Mouse (Mus musculus) heart, embryonic 12.5 days (tissue): Measurements from ENCODE around the gene Bcar3. TPM values are rescaled to one million over a fixed set of nuclear protein-coding genes. Genes with fewer than 3 reads are reported as not detected.

ENCODE experiments used
- ATAC-seq: fragments of 200-750 bp; cut with Nextera tagmentation; 2 replicates; pipeline ENCODE4 v1.8.0; 2017; ENCODE audit warnings: moderate TSS enrichment, moderate library complexity; ENCODE audit not compliant: insufficient number of reproducible peaks, low FRiP score
- H3K27ac ChIP-seq: fragments of 300-500 bp; sonication (generic); 2 replicates; pipeline ENCODE4 v1.5.1; 2016; ENCODE audit warnings: mild to moderate bottlenecking, moderate library complexity; ENCODE audit not compliant: poor library complexity, severe bottlenecking
- H3K27me3 ChIP-seq: fragments of 300-500 bp; sonication (generic); replicated peaks from 2 replicates; pipeline ENCODE4 v1.6.1; 2016; ENCODE audit warnings: mild to moderate bottlenecking, moderate library complexity
- H3K36me3 ChIP-seq: fragments of 300-500 bp; sonication (generic); 2 replicates; pipeline ENCODE4 v1.6.1; 2016; ENCODE audit warnings: mild to moderate bottlenecking, moderate library complexity
- H3K4me1 ChIP-seq: fragments of 300-500 bp; sonication (generic); replicated peaks from 2 replicates; pipeline ENCODE4 v1.6.1; 2016; ENCODE audit warnings: mild to moderate bottlenecking
- H3K4me2 ChIP-seq: fragments of 300-500 bp; sonication (generic); 2 replicates; pipeline ENCODE4 v1.6.1; 2016; ENCODE audit warnings: mild to moderate bottlenecking, moderate library complexity
- H3K4me3 ChIP-seq: fragments of 300-500 bp; sonication (generic); 2 replicates; pipeline ENCODE4 v1.5.1; 2016; ENCODE audit warnings: mild to moderate bottlenecking
- H3K9ac ChIP-seq: fragments of 300-500 bp; sonication (generic); 2 replicates; pipeline ENCODE4 v1.6.1; 2016; ENCODE audit warnings: mild to moderate bottlenecking, moderate library complexity
- H3K9me3 ChIP-seq: fragments of 300-500 bp; sonication (generic); replicated peaks from 2 replicates; pipeline ENCODE4 v1.6.1; 2016; ENCODE audit warnings: mild to moderate bottlenecking, moderate library complexity
- WGBS: fragments of 180-500 bp; shearing (Covaris S2); methylation state at CpG from one replicate; pipeline ENCODE4 v1.1.7; 2016; 5-methylcytosine and 5-hydroxymethylcytosine counted together
- polyA plus RNA-seq: library from polyadenylated mRNA; unstranded; fragments of >200 nt; fragmentation: Nextera tagmentation; extraction: Ambion mirVana; gene quantifications from 2 replicates; pipeline ENCODE4 v1.2.1, GENCODE M21; 2016

The Bcar3 gene
- polyA plus RNA-seq, 1 experiment from 2014 or later: 7.3 TPM

DNA sequence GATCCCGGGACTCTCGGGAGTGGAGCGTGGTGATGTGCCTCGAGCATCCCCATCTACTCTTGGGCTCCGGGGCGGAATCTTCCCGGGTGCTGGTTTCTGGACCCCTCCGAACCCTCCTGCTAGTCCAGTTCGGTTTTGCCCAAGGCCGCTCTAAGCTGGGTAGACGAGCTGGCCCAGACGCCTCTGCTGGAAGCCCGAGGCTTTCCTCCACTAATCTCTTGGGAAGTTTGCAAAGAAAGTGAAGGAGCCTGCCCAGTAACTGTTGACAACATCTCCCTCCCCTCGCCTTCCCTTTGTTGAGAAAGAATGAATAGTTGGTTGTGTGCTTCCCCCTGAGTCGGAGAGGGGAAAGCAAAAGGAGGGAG lies 126.5 kb downstream of the Bcar3 start:
- ATAC-seq: 0 out of 2 replicates have a peak, but pooled peaks have one; percentile 18
- under 1% methylated on average over 15 of the region's 15 CpGs for WGBS

DNA sequence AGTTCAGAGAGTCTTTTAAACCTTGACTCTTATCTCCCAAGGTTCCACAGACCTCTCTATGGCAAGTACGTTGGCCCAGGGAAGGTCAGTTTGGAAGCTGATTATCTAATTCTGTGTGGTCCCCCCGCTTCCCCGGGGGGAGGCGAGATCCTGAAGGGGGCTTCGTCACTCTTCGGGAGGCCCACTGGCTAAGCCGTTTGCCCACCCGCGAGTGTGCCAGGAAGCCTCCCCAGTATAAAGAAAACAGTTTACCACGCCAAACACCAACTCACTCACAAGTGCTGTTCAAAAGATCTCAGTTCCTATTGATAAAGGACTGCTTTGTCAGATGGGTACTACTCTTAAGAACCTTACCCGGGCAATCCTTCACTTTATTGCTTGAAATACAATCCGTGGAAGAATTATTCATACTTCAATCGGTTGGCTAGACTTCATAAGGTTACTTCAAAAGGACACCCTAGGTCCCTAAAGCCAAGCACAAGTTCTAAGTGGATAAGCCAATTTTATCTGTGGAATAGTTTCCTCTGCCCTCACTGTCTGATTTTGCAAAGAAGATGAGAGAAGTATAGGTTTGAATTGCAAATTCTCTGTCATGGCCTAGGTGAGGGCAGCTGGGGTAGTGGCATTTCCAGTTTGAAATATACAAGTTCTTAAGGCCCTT lies 127.2 kb downstream of the Bcar3 start:
- Histone ChIP-seq H3K27me3 (peaks cover 20% of the 10 kb centered on the region), H3K4me2 (peak overlapping the region; percentile 94), H3K4me3 (peak overlapping the region; percentile 65), H3K4me1 (peaks cover 21% of the 10 kb centered on the region), H3K36me3 (no peaks in the 10 kb centered on the region), H3K9me3 (no peaks in the 10 kb centered on the region), H3K27ac (no peak overlapping the region), H3K9ac (no peak overlapping the region)
- ATAC-seq: no peak
- WGBS: 17% methylated on average over 13 of the region's 13 CpGs

More for the DNA sequence above, 126.5 kb downstream of the Bcar3 start:
- H3K4me3 ChIP-seq: peak overlapping the region; percentile 65
- peak overlapping the region; percentile 94 for H3K4me2 ChIP-seq
- peaks cover 20% of the 10 kb centered on the region for H3K27me3 ChIP-seq
- peaks cover 21% of the 10 kb centered on the region for H3K4me1 ChIP-seq
- H3K36me3 ChIP-seq: no peaks in the 10 kb centered on the region
- no peak overlapping the region for H3K27ac ChIP-seq
- no peaks in the 10 kb centered on the region for H3K9me3 ChIP-seq
- peak overlapping the region; percentile 78 for H3K9ac ChIP-seq

DNA sequence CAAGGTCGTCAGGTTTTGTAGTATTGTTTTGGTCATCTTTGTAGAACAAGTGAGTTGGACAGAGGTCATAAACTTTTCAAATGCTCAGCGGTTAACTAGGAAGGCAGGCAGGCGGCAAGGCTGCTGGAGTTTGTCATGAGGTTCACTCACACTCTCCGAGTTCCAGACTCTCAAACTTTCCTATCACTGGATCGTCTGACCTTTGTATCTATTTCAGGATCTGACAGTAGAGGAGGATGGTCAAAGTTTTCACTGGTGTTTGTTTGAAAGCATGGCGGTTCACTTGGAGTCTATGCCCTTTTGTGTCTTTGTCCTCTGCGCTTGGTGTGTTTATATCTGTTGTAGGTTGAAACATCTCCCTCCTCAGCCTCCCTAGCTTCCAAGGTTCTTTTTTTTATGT lies 127.9 kb downstream of the Bcar3 start:
- peaks cover 21% of the 10 kb centered on the region for H3K4me1 ChIP-seq
- ATAC-seq: no peak
- H3K9ac ChIP-seq: no peak overlapping the region
- H3K4me3 ChIP-seq: peak overlapping the region; percentile 65; the same call in 1 of the 2 replicates
- H3K4me2 ChIP-seq: peak overlapping the region; percentile 94
- H3K27me3 ChIP-seq: peaks cover 25% of the 10 kb centered on the region
- H3K36me3 ChIP-seq: no peaks in the 10 kb centered on the region
- H3K9me3 ChIP-seq: no peaks in the 10 kb centered on the region
- no peak overlapping the region for H3K27ac ChIP-seq
- 28% methylated on average over 7 of the region's 7 CpGs for WGBS

DNA sequence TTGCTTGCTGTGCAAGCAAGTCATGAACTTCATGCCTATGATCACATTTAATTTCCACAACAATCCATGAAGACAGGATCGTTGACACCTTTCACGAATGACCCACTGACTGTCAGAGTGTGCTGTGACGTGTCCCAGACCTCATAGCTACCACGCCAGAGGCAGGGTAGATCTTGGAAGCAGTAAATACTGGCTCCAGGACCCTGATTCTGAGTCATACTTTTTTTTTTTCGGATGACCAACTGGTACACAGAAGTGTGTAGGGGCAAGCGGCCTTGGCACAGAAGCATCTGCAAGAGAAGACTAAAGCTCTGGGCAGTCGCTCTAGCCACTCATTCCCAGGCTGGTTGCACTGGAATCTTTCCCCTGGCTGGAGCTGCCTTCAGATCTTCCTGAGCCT lies 128.3 kb downstream of the Bcar3 start:
- Histone ChIP-seq H3K9me3 (no peaks in the 10 kb centered on the region), H3K4me3 (no peak overlapping the region), H3K4me1 (peaks cover 21% of the 10 kb centered on the region), H3K4me2 (peak overlapping the region; percentile 94), H3K36me3 (no peaks in the 10 kb centered on the region), H3K9ac (no peak overlapping the region), H3K27me3 (peaks cover 26% of the 10 kb centered on the region), H3K27ac (no peak overlapping the region)
- no peak for ATAC-seq
- WGBS: 30% methylated on average over 7 of the region's 7 CpGs

DNA sequence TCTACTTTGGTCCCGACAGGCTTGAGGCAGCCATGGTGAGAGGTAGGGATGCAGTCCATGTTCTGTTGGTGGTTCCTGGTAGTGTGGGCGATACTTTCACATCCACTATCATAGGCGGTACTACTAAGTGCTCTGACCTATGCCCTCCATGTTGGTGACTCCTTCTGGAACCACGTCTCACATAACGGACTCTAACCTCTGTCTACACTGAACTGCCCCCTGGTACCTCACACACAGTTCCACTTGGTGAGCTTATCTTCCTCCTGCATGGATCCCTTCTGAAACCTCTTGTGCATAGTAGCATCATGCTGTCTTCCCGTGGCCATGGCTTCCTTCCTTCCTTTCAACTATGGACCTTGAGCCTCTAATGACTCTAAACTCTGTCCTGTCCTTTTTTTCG lies 129.7 kb downstream of the Bcar3 start:
- Histone ChIP-seq H3K9me3 (no peaks in the 10 kb centered on the region), H3K27me3 (peaks cover 16% of the 10 kb centered on the region), H3K4me3 (no peak overlapping the region), H3K36me3 (no peaks in the 10 kb centered on the region), H3K4me1 (peaks cover 31% of the 10 kb centered on the region), H3K27ac (no peak overlapping the region), H3K9ac (no peak overlapping the region), H3K4me2 (no peak overlapping the region)
- no peak for ATAC-seq
- WGBS: 79% methylated on average over 7 of the region's 7 CpGs

DNA sequence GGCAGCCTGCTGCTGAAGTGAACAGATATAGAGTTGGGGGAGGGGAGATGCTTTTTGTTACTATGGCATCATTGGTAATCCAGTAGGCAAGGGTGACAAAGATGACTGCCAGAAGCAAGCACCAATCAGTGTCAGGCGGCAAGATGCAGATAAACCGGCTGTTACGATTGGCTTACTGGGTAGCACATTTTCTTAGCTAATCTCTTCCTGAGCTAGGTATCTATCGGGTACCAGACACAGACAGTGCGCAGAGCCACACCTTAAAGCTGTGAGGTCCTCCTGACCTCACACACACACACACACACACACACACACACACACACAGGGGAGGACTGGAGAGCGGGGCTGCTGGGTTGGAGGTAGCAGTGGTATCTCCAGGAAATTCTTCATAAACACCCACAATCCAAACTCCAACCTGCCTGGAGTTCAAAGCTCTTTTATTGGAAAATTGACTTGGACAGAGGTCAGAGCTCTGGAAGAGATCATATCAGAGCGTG lies 134.4 kb downstream of the Bcar3 start:
- ATAC-seq: no peak
- no peak overlapping the region for H3K4me3 ChIP-seq
- 30% methylated on average over 7 of the region's 7 CpGs for WGBS
- H3K9ac ChIP-seq: no peak overlapping the region
- H3K36me3 ChIP-seq: no peaks in the 10 kb centered on the region
- peaks cover 6% of the 10 kb centered on the region; the same call in 1 of the 2 replicates for H3K27me3 ChIP-seq
- H3K4me1 ChIP-seq: peaks cover 34% of the 10 kb centered on the region
- H3K27ac ChIP-seq: no peak overlapping the region
- peak overlapping the region; percentile 27; the same call in 1 of the 2 replicates for H3K4me2 ChIP-seq
- no peaks in the 10 kb centered on the region for H3K9me3 ChIP-seq

DNA sequence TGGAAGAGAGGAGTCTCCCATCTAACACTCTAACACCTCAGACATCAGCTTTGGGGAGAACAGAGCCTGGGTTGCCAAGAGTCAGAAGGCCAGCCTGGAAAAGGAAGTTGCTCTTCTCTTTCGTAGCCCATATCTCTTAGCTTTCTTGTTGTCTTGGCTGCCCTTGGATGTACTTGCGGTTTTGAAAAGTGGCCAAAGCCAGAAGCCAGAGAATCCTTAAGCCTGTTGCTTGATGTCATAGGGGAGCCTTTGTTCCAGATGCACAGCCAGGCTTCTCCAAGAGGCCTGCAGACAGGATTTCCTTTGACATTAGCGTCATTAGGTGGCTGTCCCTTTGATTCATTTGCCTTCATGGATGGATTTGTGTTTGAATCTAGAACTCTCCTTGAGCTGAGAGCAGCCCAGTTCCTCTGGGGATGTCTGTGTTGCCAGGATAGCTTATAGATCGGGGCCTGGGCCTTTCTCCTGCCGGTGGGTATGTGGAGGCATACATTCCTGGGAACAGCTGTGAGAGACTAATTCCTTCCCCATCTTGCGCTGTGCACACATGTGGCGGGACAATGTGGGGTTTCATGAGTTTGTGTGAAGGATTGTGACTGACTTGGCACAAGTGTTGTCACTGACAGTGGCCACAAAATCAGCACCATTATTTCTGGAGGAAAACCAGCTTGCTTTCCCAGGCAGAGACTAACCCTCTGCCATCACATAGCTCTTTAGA lies 137.0 kb downstream of the Bcar3 start:
- WGBS: 58% methylated on average over 7 of the region's 7 CpGs
- no peak overlapping the region for H3K9ac ChIP-seq
- peaks cover 37% of the 10 kb centered on the region for H3K4me1 ChIP-seq
- H3K27ac ChIP-seq: no peak overlapping the region; the same call in 1 of the 2 replicates
- H3K4me2 ChIP-seq: no peak overlapping the region
- H3K4me3 ChIP-seq: no peak overlapping the region
- no peaks in the 10 kb centered on the region for H3K9me3 ChIP-seq
- H3K27me3 ChIP-seq: peaks cover 6% of the 10 kb centered on the region; the same call in 1 of the 2 replicates
- H3K36me3 ChIP-seq: no peaks in the 10 kb centered on the region
- ATAC-seq: no peak

DNA sequence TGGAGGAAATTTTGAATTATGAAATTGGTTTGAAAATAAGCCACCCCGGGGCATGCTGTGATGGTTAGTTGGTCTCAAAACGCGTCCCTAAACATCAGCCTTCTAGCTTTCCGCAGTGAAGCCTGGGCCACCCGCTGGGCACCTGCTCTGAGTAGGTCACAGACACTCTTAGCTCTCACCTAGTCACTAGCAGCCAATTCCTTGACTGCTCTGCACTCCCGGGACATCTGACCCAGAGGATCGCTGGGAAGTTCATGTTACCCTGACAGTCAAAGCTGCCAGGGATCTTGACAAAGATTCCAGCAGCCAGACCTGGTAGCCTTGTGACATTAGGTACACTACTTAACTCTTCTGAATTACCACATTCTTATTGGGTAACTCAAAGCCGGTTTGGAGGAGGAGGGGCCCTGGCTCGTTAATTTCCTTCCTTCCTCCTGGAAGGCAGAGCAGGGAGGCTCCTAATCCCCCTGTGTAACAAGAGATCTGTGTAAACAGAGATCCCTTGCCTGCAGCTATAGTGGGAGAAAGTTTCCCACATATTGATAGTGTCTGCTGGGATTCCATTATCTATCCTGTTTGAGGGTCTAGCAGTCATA lies 139.0 kb downstream of the Bcar3 start:
- no peak for ATAC-seq
- peaks cover 34% of the 10 kb centered on the region for H3K4me1 ChIP-seq
- 0 out of 2 replicates have a peak, but pooled peaks cover 5% of the 10 kb centered on the region for H3K27me3 ChIP-seq
- H3K9me3 ChIP-seq: no peaks in the 10 kb centered on the region
- H3K4me2 ChIP-seq: no peak overlapping the region
- H3K27ac ChIP-seq: no peak overlapping the region
- H3K36me3 ChIP-seq: no peaks in the 10 kb centered on the region
- WGBS: 26% methylated on average over 9 of the region's 9 CpGs
- no peak overlapping the region for H3K9ac ChIP-seq
- no peak overlapping the region for H3K4me3 ChIP-seq

DNA sequence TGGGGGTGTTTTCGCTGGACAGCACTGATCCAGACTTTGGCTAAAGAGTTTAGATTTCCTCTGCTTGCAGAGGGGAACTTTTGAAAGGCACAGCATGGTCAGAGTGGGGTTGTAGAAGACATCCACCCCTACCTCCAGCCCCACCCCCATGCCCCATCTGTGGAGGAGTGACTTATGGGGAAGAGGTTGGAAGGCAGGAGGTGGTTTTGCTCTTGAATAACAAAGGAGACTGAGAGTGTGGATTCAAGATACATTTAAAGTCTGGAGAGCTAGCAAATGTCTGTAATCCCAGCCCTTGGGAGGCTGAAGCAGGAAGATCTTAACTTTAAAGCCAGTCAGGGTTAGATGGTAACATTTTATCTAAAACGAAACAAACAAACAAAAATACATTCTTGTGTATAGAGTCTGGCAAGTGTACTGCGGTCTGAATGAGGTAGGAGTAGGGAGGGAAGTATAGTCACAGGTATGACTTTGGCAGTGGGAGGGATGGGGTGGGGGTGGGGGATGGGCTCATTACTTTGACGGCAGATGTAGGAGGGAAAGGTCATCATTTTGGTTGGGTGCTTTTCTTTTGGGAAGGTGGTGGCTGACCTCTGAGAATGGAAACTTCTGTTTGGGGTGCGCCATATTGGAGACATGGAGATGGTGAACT lies 140.2 kb downstream of the Bcar3 start:
- no peak overlapping the region for H3K9ac ChIP-seq
- H3K9me3 ChIP-seq: no peaks in the 10 kb centered on the region
- no peak overlapping the region for H3K27ac ChIP-seq
- no peak overlapping the region for H3K4me2 ChIP-seq
- 0 out of 2 replicates have a peak, but pooled peaks cover 7% of the 10 kb centered on the region for H3K27me3 ChIP-seq
- WGBS: 78% methylated on average over 5 of the region's 5 CpGs
- no peak for ATAC-seq
- no peaks in the 10 kb centered on the region for H3K36me3 ChIP-seq
- H3K4me1 ChIP-seq: peaks cover 27% of the 10 kb centered on the region
- H3K4me3 ChIP-seq: no peak overlapping the region

DNA sequence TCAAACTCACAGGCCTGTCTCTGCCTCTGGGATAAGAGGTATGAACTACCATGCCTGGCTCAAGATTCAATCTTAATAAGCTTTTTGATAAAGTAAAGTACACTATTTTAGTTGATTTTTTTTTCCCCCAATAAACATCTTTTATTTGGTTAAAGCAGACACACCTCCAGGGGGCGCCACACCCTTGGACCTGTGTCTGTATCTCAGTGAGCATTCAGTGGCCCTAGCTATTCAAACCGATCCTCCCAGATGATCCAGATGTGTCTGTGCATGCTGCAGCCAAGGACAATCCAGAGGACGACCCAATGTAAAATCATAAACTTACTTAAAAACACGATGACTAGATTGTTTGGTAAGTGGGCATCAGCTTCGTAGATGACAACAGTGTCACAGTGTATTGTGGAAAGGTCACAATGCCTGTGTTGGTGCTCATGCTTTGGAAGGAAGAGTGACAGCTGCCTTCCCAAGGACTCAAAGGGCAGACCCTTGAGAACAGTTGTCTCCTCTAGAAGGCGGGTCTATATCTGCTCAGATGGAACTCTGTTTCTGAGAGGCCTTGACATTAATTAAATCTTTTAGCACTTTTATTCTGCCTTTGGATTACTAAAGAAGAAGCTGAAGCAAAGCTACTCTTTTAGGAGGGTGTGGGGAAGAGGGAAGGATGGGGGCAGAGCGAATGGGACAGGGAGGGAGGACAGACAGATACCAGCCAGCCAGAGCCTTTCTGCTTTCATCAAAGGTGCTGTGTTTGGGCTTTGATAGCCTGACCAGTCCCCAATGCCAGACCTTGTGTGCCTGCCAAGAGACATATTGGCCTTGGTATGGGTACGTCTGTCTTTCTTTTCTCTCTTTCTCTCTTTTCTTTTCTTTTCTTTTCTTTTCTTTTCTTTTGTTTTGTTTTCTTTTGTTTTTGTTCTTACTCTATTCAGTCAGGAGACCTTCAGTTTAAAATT lies 141.3 kb downstream of the Bcar3 start:
- ATAC-seq: no peak
- Histone ChIP-seq H3K4me1 (peaks cover 27% of the 10 kb centered on the region), H3K9ac (no peak overlapping the region), H3K4me2 (no peak overlapping the region), H3K36me3 (no peaks in the 10 kb centered on the region), H3K9me3 (no peaks in the 10 kb centered on the region), H3K4me3 (no peak overlapping the region), H3K27me3 (0 out of 2 replicates have a peak, but pooled peaks cover 8% of the 10 kb centered on the region), H3K27ac (no peak overlapping the region)
- 77% methylated on average over 8 of the region's 8 CpGs for WGBS
